Mouse (Mus musculus) 3T3-L1 (cell line): ENCODE results near the gene Hpd.

Source experiments
- DNase-seq: peaks from one replicate; pipeline ENCODE4 v3.0.0-alpha.2; 2015; ENCODE audit warnings: low read depth, low spot score

Hpd gene

DNA sequence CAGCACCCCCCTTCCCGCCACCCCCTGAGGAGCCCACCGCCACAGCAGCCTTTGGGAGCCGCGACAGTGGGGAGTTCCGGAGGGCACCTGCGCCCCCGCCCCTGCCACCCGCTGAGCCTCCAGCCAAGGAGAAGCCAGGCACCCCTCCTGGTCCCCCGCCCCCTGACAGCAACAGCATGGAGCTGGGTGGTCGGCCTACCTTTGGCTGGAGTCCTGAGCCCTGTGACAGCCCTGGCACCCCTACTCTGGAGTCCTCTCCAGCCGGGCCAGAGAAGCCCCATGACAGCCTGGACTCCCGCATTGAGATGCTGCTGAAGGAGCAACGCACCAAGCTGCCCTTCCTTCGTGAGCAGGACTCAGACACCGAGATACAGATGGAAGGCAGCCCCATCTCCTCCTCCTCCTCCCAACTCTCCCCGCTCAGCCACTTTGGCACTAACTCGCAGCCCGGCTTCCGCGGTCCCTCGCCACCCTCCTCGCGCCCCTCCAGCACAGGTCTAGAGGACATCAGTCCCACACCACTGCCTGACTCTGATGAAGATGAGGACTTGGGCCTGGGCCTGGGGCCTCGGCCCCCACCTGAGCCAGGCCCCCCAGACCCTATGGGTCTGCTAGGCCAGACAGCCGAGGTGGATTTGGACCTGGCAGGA is 34.3 kb downstream of the Hpd start:
- no peak for DNase-seq

- no peak for DNase-seq
Observed at GRCm38 (mm10) chr5:123147569-123147968, 35.0 kb downstream of the Hpd start.

GRCm38 (mm10) chr5:123146357-123146756 is 36.2 kb downstream of the Hpd start:
- no peak for DNase-seq

DNA sequence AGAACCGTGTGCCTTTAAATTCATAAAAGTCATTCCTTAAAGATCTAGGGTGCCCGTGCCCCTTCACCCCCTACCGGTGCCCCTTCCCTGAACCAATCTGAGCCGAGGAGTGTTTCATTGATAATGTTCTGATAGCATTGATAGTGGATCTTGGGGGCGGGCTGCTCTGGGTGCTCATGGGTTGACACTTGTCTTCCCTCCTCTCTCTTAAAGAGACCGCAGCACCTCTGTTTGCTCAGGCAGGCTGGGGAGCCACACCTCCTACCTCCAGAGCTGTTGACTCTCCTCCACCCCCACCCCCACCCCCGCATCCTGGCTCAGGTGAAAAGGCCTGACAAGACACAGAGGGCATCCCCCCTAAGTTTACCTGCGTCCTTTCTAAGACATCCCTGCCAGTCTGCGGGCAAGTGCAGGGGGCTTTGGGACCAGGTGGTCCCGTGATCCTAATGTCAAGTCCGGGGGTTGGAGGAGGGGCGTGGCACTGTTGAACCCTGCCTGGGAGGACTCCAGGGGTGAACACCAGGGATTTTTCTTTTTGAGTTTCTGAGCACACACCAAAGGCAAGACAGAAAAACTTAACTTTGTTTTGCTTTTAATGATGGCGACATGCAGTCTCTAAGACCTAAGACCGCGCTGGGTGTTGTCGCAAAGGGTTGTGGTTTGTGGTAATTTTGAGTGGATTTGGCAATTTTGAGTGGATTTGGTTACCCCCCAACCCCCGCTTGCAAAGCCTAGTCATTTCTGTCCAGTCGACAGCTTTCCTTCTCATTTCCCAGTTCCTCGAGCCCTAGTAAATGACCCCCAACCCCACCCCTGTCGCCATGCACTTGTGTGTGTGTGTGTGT is 37.6 kb downstream of the Hpd start:
- no peak for DNase-seq

GRCm38 (mm10) chr5:123143971-123144745 is 38.4 kb downstream of the Hpd start:
- no peak for DNase-seq

DNA sequence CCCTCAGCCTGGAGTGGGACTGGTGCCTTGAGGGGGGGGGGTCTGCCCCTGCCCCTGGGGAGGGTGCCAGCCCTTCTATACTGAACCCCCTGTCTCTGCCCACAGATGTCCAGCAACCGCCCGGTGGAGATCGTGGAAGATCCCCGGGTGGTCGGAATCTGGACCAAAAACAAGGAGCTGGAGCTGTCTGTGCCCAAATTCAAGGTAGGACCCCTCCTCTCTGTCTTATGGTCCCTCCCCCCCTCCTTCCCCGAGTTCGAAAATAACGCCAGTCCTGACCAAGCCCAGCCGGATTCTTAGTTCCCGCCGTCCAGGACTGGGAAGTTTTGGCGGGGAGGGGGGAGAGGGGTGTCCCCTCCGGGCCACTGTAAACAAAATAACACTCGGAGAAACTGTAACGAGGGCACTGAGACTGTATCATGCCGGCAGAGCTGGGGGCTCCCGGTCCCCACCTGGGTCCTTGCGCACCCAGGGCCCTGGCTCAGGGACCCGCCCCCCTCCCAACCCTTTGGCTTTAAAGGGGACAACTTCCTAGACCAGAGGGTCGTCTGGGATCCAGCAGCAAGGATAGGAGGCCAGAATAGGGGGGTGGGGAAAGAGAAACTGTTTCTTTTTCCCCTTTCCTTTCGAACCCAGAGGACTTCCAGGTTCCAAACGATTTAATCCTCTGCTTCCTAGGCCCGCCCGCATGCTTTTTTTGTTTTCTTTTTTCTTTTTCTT is 39.1 kb downstream of the Hpd start:
- DNase-seq: peak; percentile 81

- peak; percentile 56 for DNase-seq
Observed at GRCm38 (mm10) chr5:123142161-123143157, 40.1 kb downstream of the Hpd start, which contains the start of gene Setd1b. TSS of gene Setd1b (plus strand) at chr5:123142193.

DNA sequence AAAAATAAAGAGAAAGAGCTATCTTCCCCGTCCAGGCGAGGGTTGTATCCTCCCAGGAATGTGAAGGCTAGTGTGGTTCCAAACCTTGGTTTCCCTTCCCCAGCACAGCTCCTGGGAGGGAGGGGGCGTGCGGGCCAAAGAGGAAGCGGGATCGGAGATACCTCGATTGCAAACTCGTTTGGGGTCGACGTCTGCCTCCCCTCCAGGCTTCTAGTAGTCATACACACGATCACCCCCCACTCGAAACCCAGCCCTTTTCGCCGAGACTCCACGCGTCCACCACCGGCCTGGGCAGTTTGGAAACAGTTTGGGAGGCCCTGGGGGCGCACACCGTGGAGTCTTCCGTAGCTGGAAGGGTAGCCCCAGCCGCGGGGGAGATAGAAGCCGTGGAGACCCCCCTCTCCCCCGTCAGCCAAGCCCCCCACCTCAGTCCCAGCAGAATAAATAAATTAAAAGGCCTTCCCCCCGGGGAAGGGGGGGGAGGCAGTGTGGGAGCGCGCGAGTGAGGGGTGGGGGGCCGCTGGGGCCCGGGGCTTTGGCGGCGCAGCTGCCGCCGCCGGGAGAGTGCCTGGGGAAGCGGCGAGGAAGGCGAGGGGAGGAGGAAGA is 40.9 kb downstream of the Hpd start:
- DNase-seq: no peak

DNA sequence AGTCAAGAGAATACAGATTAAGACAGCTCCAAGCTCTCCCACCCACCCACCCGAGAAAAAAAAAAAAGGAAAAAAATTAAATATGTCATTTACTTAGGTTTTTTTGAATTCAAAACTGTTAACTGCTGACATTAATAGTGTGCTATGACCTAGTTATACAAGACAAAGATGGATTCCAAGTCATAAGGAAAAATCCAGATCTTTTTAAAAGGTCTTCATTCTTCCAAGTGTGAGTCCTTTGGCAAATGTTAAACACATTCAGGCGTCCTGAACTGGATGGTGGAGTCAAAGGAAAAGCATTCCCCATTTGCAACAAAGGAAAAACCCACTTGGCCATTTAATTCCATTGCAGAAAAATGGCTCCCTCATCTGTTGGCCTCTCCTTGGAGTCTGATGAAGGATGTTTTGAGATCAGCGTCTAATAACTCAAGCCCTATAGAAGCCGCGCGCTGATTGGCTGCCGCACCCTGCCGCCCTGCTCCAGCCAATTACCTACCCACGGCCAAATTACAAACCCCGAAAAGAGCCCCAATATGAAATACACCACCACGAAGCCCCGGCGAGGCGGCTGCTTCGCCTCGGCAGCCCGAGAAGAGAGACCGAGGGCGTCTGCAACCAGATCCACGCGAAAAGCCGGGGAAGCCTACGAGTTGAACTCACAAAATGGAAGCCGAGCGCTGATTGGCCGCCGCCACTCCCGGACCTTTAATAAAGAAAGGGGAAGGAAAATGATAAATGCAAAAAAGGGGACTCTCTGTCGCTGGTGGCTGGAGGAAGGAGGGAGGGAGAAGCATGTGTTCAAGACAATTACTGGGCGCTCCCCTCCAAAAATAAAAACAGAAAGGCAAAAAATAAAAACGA is 41.6 kb downstream of the Hpd start:
- peak; percentile 97 for DNase-seq

DNA sequence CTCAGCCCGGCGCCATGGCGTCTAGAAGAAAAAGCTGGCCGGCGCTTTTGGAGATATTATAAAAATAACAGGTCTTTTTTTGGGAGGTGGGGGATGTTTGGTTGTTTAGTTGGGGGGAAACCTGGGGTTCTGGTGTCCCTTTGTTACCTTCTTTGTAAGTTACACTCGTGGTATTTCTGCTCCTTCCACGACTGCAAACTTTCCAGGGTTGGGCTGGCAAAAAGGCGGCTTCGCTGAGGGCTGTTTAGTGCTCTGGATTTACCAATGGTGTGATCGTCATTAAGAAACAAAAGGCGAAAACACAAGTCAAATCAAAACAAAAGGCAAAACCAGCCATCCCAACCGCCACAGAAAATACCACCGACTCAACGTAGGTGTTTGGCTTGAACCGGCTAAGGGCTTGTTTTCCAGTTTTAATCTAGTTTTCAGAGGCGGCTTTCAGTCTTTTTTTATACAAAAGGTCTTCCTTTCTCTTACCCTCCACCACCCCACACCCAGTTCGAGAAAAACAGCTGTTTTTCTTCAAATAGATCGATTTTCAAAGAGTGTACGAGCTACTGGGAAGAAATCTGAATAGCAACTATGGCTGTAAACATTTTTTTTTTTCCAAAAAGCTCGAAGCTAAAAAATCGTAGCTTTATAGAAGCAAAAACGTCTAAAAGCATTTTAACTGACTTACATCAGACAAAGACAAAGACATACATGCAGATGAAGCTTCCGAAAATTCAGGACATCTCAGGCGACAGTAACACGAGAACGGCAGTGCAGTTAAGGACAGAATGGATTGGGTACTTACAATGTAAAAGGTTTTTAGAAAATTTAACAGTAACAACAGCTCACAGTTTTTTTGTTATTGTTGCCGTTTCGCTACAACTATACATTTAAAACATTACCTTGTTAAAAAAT is 42.6 kb downstream of the Hpd start:
- peak; percentile 63 for DNase-seq

DNA sequence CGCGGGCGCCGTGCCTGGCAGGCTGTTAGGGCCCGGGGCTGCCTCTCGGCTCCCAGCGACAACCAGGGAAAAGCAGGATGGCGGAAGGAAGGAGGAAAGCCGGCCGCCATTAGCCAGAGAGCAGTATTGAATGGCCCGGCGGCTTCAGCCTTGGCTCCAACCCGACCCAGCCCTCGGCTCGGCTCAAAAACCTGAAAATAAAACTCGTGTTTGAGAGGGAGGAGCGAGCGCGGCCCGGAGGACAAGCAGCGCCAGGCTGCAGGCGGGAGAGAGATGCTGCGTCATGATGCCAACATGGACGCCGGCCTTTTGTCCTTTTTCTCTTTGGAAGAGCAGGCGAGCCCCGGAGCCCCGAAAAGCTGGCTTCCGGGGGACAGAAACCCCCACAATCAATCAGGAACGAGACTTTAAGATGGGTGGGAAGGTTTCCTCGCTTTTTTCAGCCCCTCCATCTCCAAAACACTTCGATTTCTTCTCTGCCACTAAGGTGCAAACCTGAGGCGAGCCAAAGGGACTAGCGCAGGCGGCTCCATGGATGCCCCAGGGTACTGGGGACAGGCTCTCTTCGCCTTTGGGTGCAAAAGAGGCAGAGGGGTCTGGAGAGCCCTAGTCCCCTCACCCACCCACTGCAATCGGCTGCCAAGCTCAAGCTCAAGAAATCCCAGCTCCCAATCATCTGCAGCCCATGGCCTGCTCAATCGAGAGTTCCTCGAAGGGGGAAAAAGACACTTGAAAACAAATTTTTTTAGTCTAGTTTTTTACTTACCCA is 43.4 kb downstream of the Hpd start:
- DNase-seq: peak; percentile 90

GRCm38 (mm10) chr5:123138230-123138911 is 44.2 kb downstream of the Hpd start:
- peak; percentile 98 for DNase-seq

DNA sequence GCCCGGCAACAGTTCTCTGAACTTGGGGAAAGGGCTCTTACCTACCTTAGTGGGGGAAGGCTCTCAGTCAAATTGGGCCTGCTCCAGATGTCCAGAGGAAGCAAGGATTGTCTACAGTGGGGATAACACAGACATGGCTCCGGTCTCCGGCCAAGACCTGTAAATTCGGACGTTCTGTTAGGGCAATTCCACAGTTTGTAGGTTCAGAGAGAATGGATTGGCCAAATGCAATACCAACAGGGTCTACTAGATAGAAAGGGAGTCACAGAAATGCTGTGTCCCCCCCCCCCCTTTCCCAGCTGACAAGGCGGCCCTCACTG is 44.7 kb downstream of the Hpd start:
- no peak for DNase-seq

- peak; percentile 96 for DNase-seq
Observed at GRCm38 (mm10) chr5:123137044-123137909, 45.2 kb downstream of the Hpd start.

DNA sequence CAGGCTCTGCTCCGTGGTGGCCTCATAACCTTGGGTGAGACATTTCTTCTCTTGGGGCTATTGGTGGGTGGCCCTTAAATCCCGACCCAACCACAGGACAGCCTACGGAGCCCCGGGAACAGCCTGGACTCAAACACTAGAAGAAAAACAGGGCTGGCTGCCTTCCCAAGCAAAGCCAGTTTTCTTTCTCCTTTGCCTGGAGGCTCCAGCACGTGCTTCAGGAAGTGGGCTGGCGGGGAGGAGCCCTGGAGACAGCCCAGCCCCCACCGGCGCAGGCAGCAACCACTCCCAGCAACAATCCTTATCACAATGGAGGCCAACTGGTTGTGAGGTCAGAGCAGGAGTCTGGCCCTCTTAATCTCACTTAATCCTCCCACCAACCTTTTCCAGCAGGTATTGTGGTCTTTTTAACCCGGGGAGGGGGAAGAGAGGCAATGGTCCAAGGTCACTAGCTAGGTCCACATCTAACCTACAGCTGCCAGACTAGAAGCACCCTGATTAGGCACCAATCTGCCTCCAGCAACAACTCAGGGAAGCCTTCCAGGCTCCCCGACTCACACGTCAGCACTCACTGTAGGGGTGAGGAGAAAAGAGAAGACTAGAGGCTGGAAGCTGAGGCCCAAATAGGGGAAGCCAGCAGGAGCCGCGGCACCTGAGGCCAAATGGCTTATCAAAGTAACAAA is 46.0 kb downstream of the Hpd start:
- DNase-seq: peak; percentile 98
